Mouse (Mus musculus): ENCODE measurements around the gene Cbx4. TPM values are rescaled to one million over a fixed set of nuclear protein-coding genes. Genes with fewer than 3 reads are reported as not detected.

Cbx4 gene
- polyA plus RNA-seq, 1 experiment from 2014 or later, result 5.1 TPM

- WGBS, result 12% methylated on average over 20 of the region's 20 CpGs
- H3K36me3 ChIP-seq (ENCODE audit: control insufficient read depth, insufficient read depth, low read length), result peaks cover 13% of the 10 kb centered on the region; the same call in 1 of the 2 replicates
- H3K4me1 ChIP-seq (replicated peaks; ENCODE audit: control insufficient read depth, insufficient read depth, low read length), result peaks cover 53% of the 10 kb centered on the region
- H3K4me2 ChIP-seq, result peak overlapping the region; percentile 91
- H3K27ac ChIP-seq (ENCODE audit: low read depth, low read length), result no peak overlapping the region
- no peak overlapping the region for H3K9ac ChIP-seq (ENCODE audit: low read depth, low read length)
- DNase-seq (ENCODE audit: low spot score) (no peak), ATAC-seq (replicated peaks; ENCODE audit: low FRiP score) (no peak)
- H3K4me3 ChIP-seq (ENCODE audit: low read depth, low read length), result peak overlapping the region; percentile 10; the same call in 1 of the 2 replicates
- H3K27me3 ChIP-seq (replicated peaks; ENCODE audit: control insufficient read depth, insufficient read depth, low read length), result peaks cover 88% of the 10 kb centered on the region
- no peaks in the 10 kb centered on the region for H3K9me3 ChIP-seq (ENCODE audit: control insufficient read depth, low read length)
Measured at GRCm38 (mm10) chr11:119082638-119083599, 3.1 kb downstream of the Cbx4 start.

GRCm38 (mm10) chr11:119081839-119082637 is 4.0 kb downstream of the Cbx4 start:
- peak; percentile 69 for DNase-seq (ENCODE audit: low spot score)

GRCm38 (mm10) chr11:119081148-119081838 is 4.7 kb downstream of the Cbx4 start:
- Histone ChIP-seq H3K36me3 (ENCODE audit: control insufficient read depth, insufficient read depth, low read length) (peaks cover 13% of the 10 kb centered on the region; the same call in 1 of the 2 replicates), H3K27ac (ENCODE audit: low read depth, low read length) (no peak overlapping the region), H3K27me3 (replicated peaks; ENCODE audit: control insufficient read depth, insufficient read depth, low read length) (peaks cover 73% of the 10 kb centered on the region), H3K4me3 (ENCODE audit: low read depth, low read length) (no peak overlapping the region), H3K9me3 (ENCODE audit: control insufficient read depth, low read length) (no peaks in the 10 kb centered on the region), H3K9ac (ENCODE audit: low read depth, low read length) (no peak overlapping the region), H3K4me2 (no peak overlapping the region), H3K4me1 (replicated peaks; ENCODE audit: control insufficient read depth, insufficient read depth, low read length) (peaks cover 41% of the 10 kb centered on the region)
- ATAC-seq (replicated peaks; ENCODE audit: low FRiP score) (no peak), DNase-seq (ENCODE audit: low spot score) (peak; percentile 36)
- 46% methylated on average over 47 of the region's 47 CpGs for WGBS

More at GRCm38 (mm10) chr11:119081839-119082637, 4.0 kb downstream of the Cbx4 start:
- H3K27ac ChIP-seq (ENCODE audit: low read depth, low read length), result no peak overlapping the region
- H3K4me2 ChIP-seq, result no peak overlapping the region
- WGBS, result 24% methylated on average over 21 of the region's 21 CpGs
- ATAC-seq (replicated peaks; ENCODE audit: low FRiP score), result no peak
- H3K4me3 ChIP-seq (ENCODE audit: low read depth, low read length), result no peak overlapping the region
- H3K9me3 ChIP-seq (ENCODE audit: control insufficient read depth, low read length), result no peaks in the 10 kb centered on the region
- H3K27me3 ChIP-seq (replicated peaks; ENCODE audit: control insufficient read depth, insufficient read depth, low read length), result peaks cover 80% of the 10 kb centered on the region
- H3K36me3 ChIP-seq (ENCODE audit: control insufficient read depth, insufficient read depth, low read length), result peaks cover 13% of the 10 kb centered on the region; the same call in 1 of the 2 replicates
- peaks cover 45% of the 10 kb centered on the region for H3K4me1 ChIP-seq (replicated peaks; ENCODE audit: control insufficient read depth, insufficient read depth, low read length)
- no peak overlapping the region for H3K9ac ChIP-seq (ENCODE audit: low read depth, low read length)

- Histone ChIP-seq H3K4me2 (no peak overlapping the region), H3K4me1 (replicated peaks; ENCODE audit: control insufficient read depth, insufficient read depth, low read length) (peaks cover 41% of the 10 kb centered on the region), H3K27me3 (replicated peaks; ENCODE audit: control insufficient read depth, insufficient read depth, low read length) (peaks cover 71% of the 10 kb centered on the region), H3K36me3 (ENCODE audit: control insufficient read depth, insufficient read depth, low read length) (peaks cover 13% of the 10 kb centered on the region; the same call in 1 of the 2 replicates), H3K27ac (ENCODE audit: low read depth, low read length) (no peak overlapping the region), H3K9me3 (ENCODE audit: control insufficient read depth, low read length) (no peaks in the 10 kb centered on the region), H3K4me3 (ENCODE audit: low read depth, low read length) (no peak overlapping the region), H3K9ac (ENCODE audit: low read depth, low read length) (no peak overlapping the region)
- no peak for ATAC-seq (replicated peaks; ENCODE audit: low FRiP score)
- WGBS, result 39% methylated on average over 33 of the region's 33 CpGs
- DNase-seq (ENCODE audit: low spot score), result peak; percentile 45
Measured at GRCm38 (mm10) chr11:119080461-119081147, 5.4 kb downstream of the Cbx4 start.

GRCm38 (mm10) chr11:119079445-119079837 is 6.6 kb downstream of the Cbx4 start:
- Histone ChIP-seq H3K27me3 (replicated peaks; ENCODE audit: control insufficient read depth, insufficient read depth, low read length) (peaks cover 68% of the 10 kb centered on the region), H3K4me3 (ENCODE audit: low read depth, low read length) (peak overlapping the region; percentile 20; the same call in 1 of the 2 replicates), H3K36me3 (ENCODE audit: control insufficient read depth, insufficient read depth, low read length) (peaks cover 13% of the 10 kb centered on the region; the same call in 1 of the 2 replicates), H3K4me2 (peak overlapping the region; percentile 38), H3K9ac (ENCODE audit: low read depth, low read length) (no peak overlapping the region; the same call in 1 of the 2 replicates), H3K4me1 (replicated peaks; ENCODE audit: control insufficient read depth, insufficient read depth, low read length) (peaks cover 36% of the 10 kb centered on the region), H3K9me3 (ENCODE audit: control insufficient read depth, low read length) (no peaks in the 10 kb centered on the region), H3K27ac (ENCODE audit: low read depth, low read length) (peak overlapping the region; percentile 52; the same call in 1 of the 2 replicates)
- 39% methylated on average over 7 of the region's 7 CpGs for WGBS
- DNase-seq (ENCODE audit: low spot score) (peak; percentile 35), ATAC-seq (replicated peaks; ENCODE audit: low FRiP score) (no peak)

- ATAC-seq (replicated peaks; ENCODE audit: low FRiP score), result no peak
Measured at GRCm38 (mm10) chr11:119078691-119079444, 7.2 kb downstream of the Cbx4 start.

GRCm38 (mm10) chr11:119077755-119078154 is 8.3 kb downstream of the Cbx4 start:
- no peak for DNase-seq (ENCODE audit: low spot score)
- peaks cover 20% of the 10 kb centered on the region for H3K4me1 ChIP-seq (replicated peaks; ENCODE audit: control insufficient read depth, insufficient read depth, low read length)
- peaks cover 63% of the 10 kb centered on the region for H3K27me3 ChIP-seq (replicated peaks; ENCODE audit: control insufficient read depth, insufficient read depth, low read length)
- no peak overlapping the region for H3K4me2 ChIP-seq
- no peak overlapping the region for H3K9ac ChIP-seq (ENCODE audit: low read depth, low read length)
- H3K36me3 ChIP-seq (ENCODE audit: control insufficient read depth, insufficient read depth, low read length), result peaks cover 13% of the 10 kb centered on the region; the same call in 1 of the 2 replicates
- no peaks in the 10 kb centered on the region for H3K9me3 ChIP-seq (ENCODE audit: control insufficient read depth, low read length)
- ATAC-seq (replicated peaks; ENCODE audit: low FRiP score), result no peak
- WGBS, result 67% methylated on average over 4 of the region's 4 CpGs
- H3K27ac ChIP-seq (ENCODE audit: low read depth, low read length), result no peak overlapping the region
- H3K4me3 ChIP-seq (ENCODE audit: low read depth, low read length), result no peak overlapping the region

More at GRCm38 (mm10) chr11:119078691-119079444, 7.2 kb downstream of the Cbx4 start:
- peak; percentile 58 for DNase-seq (ENCODE audit: low spot score)
- peak overlapping the region; percentile 52; the same call in 1 of the 2 replicates for H3K27ac ChIP-seq (ENCODE audit: low read depth, low read length)
- H3K4me3 ChIP-seq (ENCODE audit: low read depth, low read length), result peak overlapping the region; percentile 20; the same call in 1 of the 2 replicates
- H3K4me1 ChIP-seq (replicated peaks; ENCODE audit: control insufficient read depth, insufficient read depth, low read length), result peaks cover 30% of the 10 kb centered on the region
- peaks cover 13% of the 10 kb centered on the region; the same call in 1 of the 2 replicates for H3K36me3 ChIP-seq (ENCODE audit: control insufficient read depth, insufficient read depth, low read length)
- no peaks in the 10 kb centered on the region for H3K9me3 ChIP-seq (ENCODE audit: control insufficient read depth, low read length)
- peak overlapping the region; percentile 38 for H3K4me2 ChIP-seq
- peaks cover 69% of the 10 kb centered on the region for H3K27me3 ChIP-seq (replicated peaks; ENCODE audit: control insufficient read depth, insufficient read depth, low read length)
- WGBS, result 18% methylated on average over 25 of the region's 27 CpGs
- no peak overlapping the region; the same call in 1 of the 2 replicates for H3K9ac ChIP-seq (ENCODE audit: low read depth, low read length)
